Mouse (Mus musculus): ENCODE measurements around the gene Cab39.

The Cab39 gene

GRCm38 (mm10) chr1:85900521-85901333 is 107.5 kb downstream of the Cab39 start:
- DNase-seq (ENCODE audit: extremely low spot score), result no peak
